Mouse (Mus musculus) myocyte (in vitro differentiated cells): Measurements from ENCODE around the gene Cep162. TPM values are rescaled to one million over a fixed set of nuclear protein-coding genes. Genes with fewer than 3 reads are reported as not detected.

Source experiments
- H3K27me3 ChIP-seq: one replicate; pipeline ENCODE4 v1.6.1; 2011; ENCODE audit not compliant: control insufficient read depth, insufficient read depth, insufficient read length
- H3K36me3 ChIP-seq: one replicate; pipeline ENCODE4 v1.6.1; 2011; ENCODE audit not compliant: control insufficient read depth, insufficient read depth
- H3K4me2 ChIP-seq: one replicate; pipeline ENCODE4 v1.6.1; 2011; ENCODE audit warnings: low read depth, control low read depth
- H3K4me3 ChIP-seq: one replicate; pipeline ENCODE4 v1.5.1; 2011; ENCODE audit warnings: mild to moderate bottlenecking, control low read depth, moderate library complexity
- H3K79me2 ChIP-seq: one replicate; pipeline ENCODE4 v1.6.1; 2011; ENCODE audit not compliant: control insufficient read depth, insufficient read depth
- H3ac ChIP-seq: one replicate; pipeline ENCODE4 v1.6.1; 2011; ENCODE audit not compliant: control insufficient read depth, insufficient read length
- CEBPB ChIP-seq: IDR thresholded peaks from 2 replicates; pipeline ENCODE4 v1.6.1; 2011; ENCODE audit warnings: mild to moderate bottlenecking, moderate library complexity; ENCODE audit not compliant: poor library complexity, insufficient read depth, severe bottlenecking
- E2F4 ChIP-seq: IDR thresholded peaks from one replicate; pipeline ENCODE4 v1.6.1; 2011; ENCODE audit warnings: mild to moderate bottlenecking, control low read depth, moderate library complexity; ENCODE audit not compliant: insufficient read depth
- MAX ChIP-seq: IDR thresholded peaks from one replicate; pipeline ENCODE4 v1.6.1; 2011; ENCODE audit warnings: low read depth, mild to moderate bottlenecking, control low read depth
- MYOD1 ChIP-seq, 3 experiments: IDR thresholded peaks; one replicate each; pipeline ENCODE4 v1.6.1; 2011; ENCODE audit warnings: control low read depth in 2 of 3, low read depth in 2 of 3, mild to moderate bottlenecking in 2 of 3, moderate library complexity in 1 of 3; ENCODE audit not compliant: insufficient read length in 2 of 3, control insufficient read depth in 1 of 3
- MYOG ChIP-seq, 3 experiments: IDR thresholded peaks; one replicate each; pipeline ENCODE4 v1.6.1; 2011; ENCODE audit warnings: control low read depth in 2 of 3, low read depth in 2 of 3, mild to moderate bottlenecking in 2 of 3; ENCODE audit not compliant: insufficient read length in 2 of 3, control insufficient read depth in 1 of 3, insufficient read depth in 1 of 3
- POLR2A ChIP-seq: IDR thresholded peaks from one replicate; pipeline ENCODE4 v1.6.1; 2011; ENCODE audit warnings: low read depth, mild to moderate bottlenecking, control low read depth, moderate library complexity; ENCODE audit not compliant: insufficient read length
- POLR2AphosphoS2 ChIP-seq: IDR thresholded peaks from one replicate; pipeline ENCODE4 v1.6.1; 2011; ENCODE audit warnings: low read depth, control low read depth; ENCODE audit not compliant: insufficient read length
- REST ChIP-seq: IDR thresholded peaks from one replicate; pipeline ENCODE4 v1.6.1; 2011; ENCODE audit warnings: mild to moderate bottlenecking, control low read depth, moderate library complexity; ENCODE audit not compliant: insufficient read depth, insufficient read length
- SRF ChIP-seq: IDR thresholded peaks from one replicate; pipeline ENCODE4 v1.6.1; 2011; ENCODE audit warnings: low read depth; ENCODE audit not compliant: control insufficient read depth, insufficient read length
- TCF12 ChIP-seq: IDR thresholded peaks from one replicate; pipeline ENCODE4 v1.6.1; 2011; ENCODE audit warnings: mild to moderate bottlenecking, control low read depth; ENCODE audit not compliant: poor library complexity, insufficient read depth, severe bottlenecking
- TCF3 ChIP-seq: IDR thresholded peaks from one replicate; pipeline ENCODE4 v1.6.1; 2011; ENCODE audit warnings: low read depth, control low read depth; ENCODE audit not compliant: insufficient read length
- USF1 ChIP-seq: IDR thresholded peaks from one replicate; pipeline ENCODE4 v1.6.1; 2011; ENCODE audit warnings: low read depth, mild to moderate bottlenecking, control low read depth, moderate library complexity
- polyA plus RNA-seq: library from polyadenylated mRNA; unstranded; fragments of >200 nt; fragmentation: generic; extraction: Trizol; gene quantifications from one replicate; pipeline ENCODE4 v1.2.1, GENCODE M21; 2012; ENCODE audit warnings: missing spikeins

Gene Cep162
- 2.3 TPM for polyA plus RNA-seq

DNA sequence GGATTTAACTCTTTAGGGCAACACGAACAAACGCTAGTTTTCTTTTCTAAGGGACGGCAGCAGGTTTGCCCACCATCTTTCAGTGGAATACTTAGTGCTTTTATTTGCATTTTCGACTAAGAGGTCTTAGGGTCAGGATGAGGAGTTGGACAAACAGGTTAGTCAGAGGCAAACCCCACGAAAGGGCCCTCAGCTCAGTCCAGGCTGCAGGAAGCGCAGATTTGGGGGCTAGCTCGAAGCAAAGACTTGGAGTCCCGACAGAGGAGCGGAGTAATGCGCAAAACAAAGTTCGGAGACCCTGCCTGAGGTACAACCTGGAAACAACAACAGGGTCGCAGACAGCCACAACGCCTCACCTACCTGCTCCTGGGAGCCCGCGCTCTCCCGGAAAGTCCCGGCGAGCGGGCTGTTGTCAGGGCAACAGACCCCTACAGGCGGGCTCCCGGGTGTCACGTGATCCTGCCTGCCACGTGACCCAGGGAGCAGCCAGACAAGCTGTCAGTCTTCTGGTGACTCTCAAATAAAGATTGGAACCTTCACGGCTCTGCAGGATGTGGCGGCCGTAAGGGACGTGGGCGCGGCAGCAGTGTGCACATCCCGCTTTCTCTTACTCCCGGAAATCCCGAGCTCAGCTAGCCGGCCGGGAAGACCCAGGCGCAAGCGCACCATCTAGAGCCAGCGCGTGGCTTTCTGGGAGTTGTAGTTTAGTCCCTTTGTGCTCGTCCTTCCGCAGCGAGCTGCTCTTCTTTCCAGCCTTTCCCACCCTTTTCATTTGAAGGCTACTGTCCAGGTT lies at the start of gene Cep162:
Gene Cep162, minus strand, starts transcription at position 634 of the 793 bp plus-strand sequence.
- Histone ChIP-seq H3K79me2 (peaks cover 26% of the 10 kb centered on the region), H3ac (peak within 1 kb of the TSS; percentile 45), H3K4me2 (peak within 1 kb of the TSS; percentile 93), H3K4me3 (peak within 1 kb of the TSS; percentile 89), H3K36me3 (no peaks in the 10 kb centered on the region), H3K27me3 (no peaks in the 10 kb centered on the region)
- TF ChIP-seq POLR2AphosphoS2 (peak; percentile 31), E2F4 (no peak), USF1 (peak; percentile 96), POLR2A (peak; percentile 57)

DNA sequence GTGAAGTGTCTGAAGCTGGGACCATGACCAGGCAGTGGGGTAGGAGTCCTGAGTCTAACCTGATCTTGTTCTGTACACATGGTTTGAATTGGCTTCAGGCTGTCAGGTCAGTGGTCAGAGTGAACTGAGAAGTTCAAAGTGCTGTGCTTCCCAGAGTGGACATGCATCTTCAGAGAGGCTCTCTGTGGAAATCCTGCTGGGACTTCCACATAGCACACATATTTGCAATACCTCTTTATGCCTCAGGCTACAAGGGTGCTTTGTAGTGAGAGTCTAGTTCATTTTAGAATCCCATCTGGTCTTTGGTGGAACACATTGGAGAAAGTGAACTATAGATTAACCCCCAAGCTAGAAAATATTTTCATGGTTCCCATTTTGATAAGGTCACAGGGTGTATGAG lies 47.9 kb upstream of the Cep162 start:
- Histone ChIP-seq H3ac (no peak overlapping the region), H3K4me2 (no peak overlapping the region), H3K36me3 (no peaks in the 10 kb centered on the region), H3K79me2 (no peaks in the 10 kb centered on the region), H3K4me3 (no peak overlapping the region), H3K27me3 (no peaks in the 10 kb centered on the region)
- no peak for TF ChIP-seq POLR2AphosphoS2
- TF ChIP-seq REST: no peak
- TF ChIP-seq E2F4: no peak
- TF ChIP-seq USF1: no peak
- no peak for TF ChIP-seq SRF
- TF ChIP-seq POLR2A: no peak
- no peak for TF ChIP-seq TCF3
- TF ChIP-seq MAX: no peak
- no peak for TF ChIP-seq TCF12
- no peak for TF ChIP-seq MYOD1 (IDR thresholded peaks at IDR 0.05; ENCODE audit: control insufficient read depth in 1 of 3, insufficient read length in 2 of 3, low read depth in 2 of 3)
- TF ChIP-seq MYOG (IDR thresholded peaks at IDR 0.05; ENCODE audit: control insufficient read depth in 1 of 3, insufficient read depth in 1 of 3, insufficient read length in 2 of 3, low read depth in 2 of 3): no peak
- TF ChIP-seq CEBPB: no peak

DNA sequence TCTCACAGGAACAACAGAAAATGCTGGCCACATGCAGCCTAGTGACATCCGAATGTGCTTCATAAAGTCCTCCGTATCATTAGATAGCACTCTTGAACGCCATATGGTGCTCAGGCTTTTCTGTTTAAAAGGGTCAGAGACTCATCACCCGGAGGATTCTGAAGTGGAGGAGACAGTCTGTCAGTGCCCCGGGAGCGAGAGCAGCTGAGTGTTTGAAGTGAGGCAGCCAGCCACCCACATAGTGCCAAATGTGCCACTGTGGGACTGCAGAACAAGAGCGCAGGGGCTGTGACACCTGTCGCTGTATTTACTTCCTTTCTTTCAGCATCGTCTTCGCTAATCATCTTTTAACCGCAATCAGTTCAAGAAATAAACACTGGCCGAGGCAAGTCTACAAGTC lies 43.6 kb upstream of the Cep162 start:
- no peak overlapping the region for H3K4me3 ChIP-seq
- TF ChIP-seq MYOD1 (IDR thresholded peaks at IDR 0.05; ENCODE audit: control insufficient read depth in 1 of 3, insufficient read length in 2 of 3, low read depth in 2 of 3): peak in 2 of 3 experiments; percentile 82 to 96
- TF ChIP-seq TCF12: peak; percentile 20
- TF ChIP-seq REST: no peak
- no peak for TF ChIP-seq POLR2A
- TF ChIP-seq MYOG (IDR thresholded peaks at IDR 0.05; ENCODE audit: control insufficient read depth in 1 of 3, insufficient read depth in 1 of 3, insufficient read length in 2 of 3, low read depth in 2 of 3): peak in 2 of 3 experiments; percentile 72 to 74
- no peaks in the 10 kb centered on the region for H3K36me3 ChIP-seq
- H3K79me2 ChIP-seq: no peaks in the 10 kb centered on the region
- H3ac ChIP-seq: no peak overlapping the region
- no peaks in the 10 kb centered on the region for H3K27me3 ChIP-seq
- peak overlapping the region; percentile 60 for H3K4me2 ChIP-seq

DNA sequence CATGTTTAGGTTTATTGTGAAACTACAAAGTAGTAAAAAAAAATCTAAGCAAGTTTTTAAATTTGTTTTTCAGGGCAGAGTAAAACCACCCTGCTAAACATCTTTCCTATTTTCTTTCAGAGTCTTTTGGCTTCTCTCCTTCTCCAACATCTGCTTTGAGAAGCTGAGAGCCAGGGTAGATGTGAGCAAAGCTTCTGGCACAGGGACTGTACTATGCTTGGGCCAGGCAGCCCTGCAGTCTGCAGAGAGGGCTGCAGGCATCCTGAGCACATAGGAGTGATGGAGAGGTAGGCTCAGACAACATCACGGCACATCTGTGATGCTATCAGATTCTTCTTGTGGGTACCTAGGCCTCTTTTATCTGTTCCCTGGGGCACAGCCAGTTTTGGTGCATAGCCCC lies 42.2 kb upstream of the Cep162 start:
- H3K4me3 ChIP-seq: no peak overlapping the region
- no peak overlapping the region for H3ac ChIP-seq
- H3K36me3 ChIP-seq: no peaks in the 10 kb centered on the region
- no peak for TF ChIP-seq MAX
- TF ChIP-seq TCF12: no peak
- no peak for TF ChIP-seq E2F4
- TF ChIP-seq MYOD1 (IDR thresholded peaks at IDR 0.05; ENCODE audit: control insufficient read depth in 1 of 3, insufficient read length in 2 of 3, low read depth in 2 of 3): no peak
- no peak for TF ChIP-seq SRF
- TF ChIP-seq MYOG (IDR thresholded peaks at IDR 0.05; ENCODE audit: control insufficient read depth in 1 of 3, insufficient read depth in 1 of 3, insufficient read length in 2 of 3, low read depth in 2 of 3): no peak
- no peak for TF ChIP-seq POLR2A
- TF ChIP-seq CEBPB: no peak
- no peak for TF ChIP-seq POLR2AphosphoS2
- no peak for TF ChIP-seq TCF3
- no peak for TF ChIP-seq USF1
- TF ChIP-seq REST: no peak
- H3K4me2 ChIP-seq: no peak overlapping the region
- no peaks in the 10 kb centered on the region for H3K79me2 ChIP-seq
- no peaks in the 10 kb centered on the region for H3K27me3 ChIP-seq

DNA sequence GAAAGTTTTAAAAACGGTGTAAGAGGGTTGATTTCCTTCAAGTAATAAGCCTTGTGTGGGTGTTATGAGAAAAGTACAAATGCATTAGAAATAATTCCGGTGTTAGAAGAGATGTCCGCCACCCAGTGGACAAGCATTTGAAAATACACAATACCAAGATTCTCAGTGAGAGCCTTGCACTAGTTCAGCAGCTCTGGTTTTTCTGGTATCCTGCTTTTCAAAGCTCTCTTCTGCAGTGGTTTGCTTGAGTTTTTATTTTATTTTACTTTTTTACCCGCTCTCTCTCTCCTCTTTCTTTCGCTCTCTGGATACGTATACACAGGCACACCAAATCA lies 327 bp upstream of the Cep162 start:
- Histone ChIP-seq H3K27me3 (no peaks in the 10 kb centered on the region), H3K4me2 (peak overlapping the region; percentile 40), H3K36me3 (no peaks in the 10 kb centered on the region), H3K4me3 (peak overlapping the region; percentile 89), H3ac (peak overlapping the region; percentile 45), H3K79me2 (peaks cover 26% of the 10 kb centered on the region)
- TF ChIP-seq MYOD1 (IDR thresholded peaks at IDR 0.05; ENCODE audit: control insufficient read depth in 1 of 3, insufficient read length in 2 of 3, low read depth in 2 of 3) (no peak), TCF3 (no peak), MYOG (IDR thresholded peaks at IDR 0.05; ENCODE audit: control insufficient read depth in 1 of 3, insufficient read depth in 1 of 3, insufficient read length in 2 of 3, low read depth in 2 of 3) (no peak), MAX (no peak), E2F4 (no peak), POLR2A (no peak), POLR2AphosphoS2 (no peak), USF1 (no peak), SRF (no peak), TCF12 (no peak), CEBPB (no peak), REST (no peak)
